Mouse (Mus musculus): Measurements from ENCODE around the gene Tshz2. TPM values are rescaled to one million over a fixed set of nuclear protein-coding genes. Genes with fewer than 3 reads are reported as not detected.

Tshz2 gene
- polyA plus RNA-seq, 2 experiments, result 0.43 to 1.5 TPM

GRCm38 (mm10) chr2:169961463-169962230 lies 328.8 kb downstream of the Tshz2 start:
- Histone ChIP-seq H3K4me1 (replicated peaks; ENCODE audit: control insufficient read depth in 2 of 2, insufficient read depth in 2 of 2, low read length in 1 of 2) (no peaks in the 10 kb centered on the region), H3K36me3 (replicated peaks; ENCODE audit: control insufficient read depth, insufficient read depth, low read depth) (no peaks in the 10 kb centered on the region), H3K9me3 (ENCODE audit: control insufficient read depth, low read length) (no peaks in the 10 kb centered on the region), H3K4me2 (ENCODE audit: low read depth) (no peak overlapping the region), H3K9ac (replicated peaks) (no peak overlapping the region), H3K27ac (no peak overlapping the region), H3K27me3 (ENCODE audit: control insufficient read depth, insufficient read depth, low read length) (no peaks in the 10 kb centered on the region), H3K4me3 (ENCODE audit: insufficient read depth in 1 of 2, low read depth in 2 of 2, low read length in 2 of 2) (no peak overlapping the region)
- 28% methylated on average over 24 of the region's 24 CpGs for WGBS (ENCODE audit: insufficient replicate concordance)
- DNase-seq (ENCODE audit: low read depth in 3 of 3, low spot score in 3 of 3) (no peak), ATAC-seq (ENCODE audit: insufficient read depth) (no peak)
- no peak for TF ChIP-seq CTCF (IDR thresholded peaks at IDR 0.05; ENCODE audit: low read depth)
- no peak for TF ChIP-seq EP300 (IDR thresholded peaks at IDR 0.05; ENCODE audit: low read depth)

GRCm38 (mm10) chr2:169962231-169962600 lies 329.4 kb downstream of the Tshz2 start:
- ATAC-seq (ENCODE audit: insufficient read depth) (no peak), DNase-seq (ENCODE audit: low read depth in 3 of 3, low spot score in 3 of 3) (no peak)
- Histone ChIP-seq H3K4me2 (ENCODE audit: low read depth) (no peak overlapping the region), H3K9me3 (ENCODE audit: control insufficient read depth, low read length) (no peaks in the 10 kb centered on the region), H3K36me3 (replicated peaks; ENCODE audit: control insufficient read depth, insufficient read depth, low read depth) (no peaks in the 10 kb centered on the region), H3K9ac (replicated peaks) (no peak overlapping the region), H3K27ac (no peak overlapping the region), H3K4me3 (ENCODE audit: insufficient read depth in 1 of 2, low read depth in 2 of 2, low read length in 2 of 2) (no peak overlapping the region), H3K27me3 (ENCODE audit: control insufficient read depth, insufficient read depth, low read length) (no peaks in the 10 kb centered on the region), H3K4me1 (replicated peaks; ENCODE audit: control insufficient read depth in 2 of 2, insufficient read depth in 2 of 2, low read length in 1 of 2) (no peaks in the 10 kb centered on the region)
- 44% methylated on average over 8 of the region's 8 CpGs for WGBS (ENCODE audit: insufficient replicate concordance)
- TF ChIP-seq CTCF (IDR thresholded peaks at IDR 0.05; ENCODE audit: low read depth) (no peak), EP300 (IDR thresholded peaks at IDR 0.05; ENCODE audit: low read depth) (no peak)

GRCm38 (mm10) chr2:169962776-169963175 lies 330.0 kb downstream of the Tshz2 start:
- 61% methylated on average over 8 of the region's 8 CpGs for WGBS (ENCODE audit: insufficient replicate concordance)

GRCm38 (mm10) chr2:169970481-169970880 lies 337.7 kb downstream of the Tshz2 start:
- Histone ChIP-seq H3K4me2 (ENCODE audit: low read depth) (no peak overlapping the region), H3K27ac (no peak overlapping the region), H3K9ac (replicated peaks) (no peak overlapping the region), H3K27me3 (ENCODE audit: control insufficient read depth, insufficient read depth, low read length) (no peaks in the 10 kb centered on the region), H3K4me3 (ENCODE audit: insufficient read depth in 1 of 2, low read depth in 2 of 2, low read length in 2 of 2) (no peak overlapping the region), H3K36me3 (replicated peaks; ENCODE audit: control insufficient read depth, insufficient read depth, low read depth) (no peaks in the 10 kb centered on the region), H3K4me1 (replicated peaks; ENCODE audit: control insufficient read depth in 2 of 2, insufficient read depth in 2 of 2, low read length in 1 of 2) (no peaks in the 10 kb centered on the region), H3K9me3 (ENCODE audit: control insufficient read depth, low read length) (peaks cover 2% of the 10 kb centered on the region)
- ATAC-seq (ENCODE audit: insufficient read depth) (no peak), DNase-seq (ENCODE audit: low read depth in 3 of 3, low spot score in 3 of 3) (no peak)
- no peak for TF ChIP-seq CTCF (IDR thresholded peaks at IDR 0.05; ENCODE audit: low read depth)
- no peak for TF ChIP-seq EP300 (IDR thresholded peaks at IDR 0.05; ENCODE audit: low read depth)
- 78% methylated on average over 6 of the region's 6 CpGs for WGBS (ENCODE audit: insufficient replicate concordance)

More at GRCm38 (mm10) chr2:169962776-169963175, 330.0 kb downstream of the Tshz2 start:
- Histone ChIP-seq H3K9me3 (ENCODE audit: control insufficient read depth, low read length) (no peaks in the 10 kb centered on the region), H3K4me3 (ENCODE audit: insufficient read depth in 1 of 2, low read depth in 2 of 2, low read length in 2 of 2) (no peak overlapping the region), H3K27ac (no peak overlapping the region), H3K4me1 (replicated peaks; ENCODE audit: control insufficient read depth in 2 of 2, insufficient read depth in 2 of 2, low read length in 1 of 2) (no peaks in the 10 kb centered on the region), H3K4me2 (ENCODE audit: low read depth) (no peak overlapping the region), H3K36me3 (replicated peaks; ENCODE audit: control insufficient read depth, insufficient read depth, low read depth) (no peaks in the 10 kb centered on the region), H3K9ac (replicated peaks) (no peak overlapping the region), H3K27me3 (ENCODE audit: control insufficient read depth, insufficient read depth, low read length) (no peaks in the 10 kb centered on the region)
- no peak for ATAC-seq (ENCODE audit: insufficient read depth)
- TF ChIP-seq EP300 (IDR thresholded peaks at IDR 0.05; ENCODE audit: low read depth), result no peak
- no peak for DNase-seq (ENCODE audit: low read depth in 3 of 3, low spot score in 3 of 3)

DNA sequence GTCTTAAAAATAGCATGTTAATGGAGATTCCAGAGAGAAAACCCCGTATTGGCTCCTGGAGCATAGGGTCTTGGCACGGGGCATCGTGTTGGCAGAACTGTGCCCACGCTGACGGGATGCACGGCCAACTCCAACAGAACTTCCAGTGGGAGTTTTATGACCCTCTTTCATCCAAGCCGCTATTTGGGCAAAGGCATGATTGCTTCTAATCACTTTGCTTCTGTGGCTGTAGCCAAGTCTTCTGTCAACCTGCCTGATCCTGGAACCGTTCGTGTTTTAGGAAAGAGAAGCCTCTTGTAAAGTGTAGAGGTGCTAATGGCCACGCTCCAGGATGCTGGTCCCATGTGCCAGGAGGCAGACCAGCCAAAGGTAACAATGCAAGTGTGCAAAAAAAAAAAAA lies 350.1 kb downstream of the Tshz2 start:
- Histone ChIP-seq H3K9me3 (ENCODE audit: control insufficient read depth, low read length) (no peaks in the 10 kb centered on the region), H3K4me1 (replicated peaks; ENCODE audit: control insufficient read depth in 2 of 2, insufficient read depth in 2 of 2, low read length in 1 of 2) (no peaks in the 10 kb centered on the region), H3K27me3 (ENCODE audit: control insufficient read depth, insufficient read depth, low read length) (no peaks in the 10 kb centered on the region), H3K4me3 (ENCODE audit: insufficient read depth in 1 of 2, low read depth in 2 of 2, low read length in 2 of 2) (no peak overlapping the region), H3K36me3 (replicated peaks; ENCODE audit: control insufficient read depth, insufficient read depth, low read depth) (no peaks in the 10 kb centered on the region), H3K4me2 (ENCODE audit: low read depth) (no peak overlapping the region), H3K27ac (no peak overlapping the region), H3K9ac (replicated peaks) (no peak overlapping the region)
- WGBS (ENCODE audit: insufficient replicate concordance), result 63% methylated on average over 10 of the region's 10 CpGs
- DNase-seq (ENCODE audit: low read depth in 3 of 3, low spot score in 3 of 3), result no peak
- TF ChIP-seq EP300 (IDR thresholded peaks at IDR 0.05; ENCODE audit: low read depth) (no peak), CTCF (IDR thresholded peaks at IDR 0.05; ENCODE audit: low read depth) (no peak)
- no peak for ATAC-seq (ENCODE audit: insufficient read depth)

All from liver, embryonic 14.5 days (tissue).